Mouse (Mus musculus) liver, embryonic 14.5 days (tissue): ENCODE data around the gene Pdk2. TPM values are rescaled to one million over a fixed set of nuclear protein-coding genes. Genes with fewer than 3 reads are reported as not detected.

Experiments used
- ATAC-seq: fragments of 200-750 bp; cut with Nextera tagmentation; 2 replicates; pipeline ENCODE4 v1.8.0; 2017; ENCODE audit warnings: moderate number of reproducible peaks, mild to moderate bottlenecking, moderate library complexity; ENCODE audit not compliant: insufficient read depth
- DNase-seq, 3 experiments: peaks; one replicate each; pipeline ENCODE4 v3.0.0-alpha.2; 2012 to 2013; ENCODE audit warnings: low read depth in 3 of 3, low spot score in 3 of 3
- H3K27ac ChIP-seq: fragments of 300-500 bp; sonication (generic); 2 replicates; pipeline ENCODE4 v1.5.1; 2014; ENCODE audit warnings: moderate library complexity, mild to moderate bottlenecking, control low read depth, inconsistent platforms
- H3K27me3 ChIP-seq: fragments of 300-500 bp; sonication (generic); 2 replicates; pipeline ENCODE4 v1.6.1; 2014; ENCODE audit warnings: mild to moderate bottlenecking, low read length, moderate library complexity; ENCODE audit not compliant: control insufficient read depth, insufficient read depth
- H3K36me3 ChIP-seq: fragments of 300-500 bp; sonication (generic); replicated peaks from 2 replicates; pipeline ENCODE4 v1.6.1; 2014; ENCODE audit warnings: low read depth; ENCODE audit not compliant: control insufficient read depth, insufficient read depth
- H3K4me1 ChIP-seq, 2 experiments: fragments of 200-500 bp in 1 of 2; fragments of 300-500 bp in 1 of 2; sonication (generic) in 1 of 2; replicated peaks; 2 replicates each; pipeline ENCODE4 v1.6.1; 2012 to 2014; ENCODE audit warnings: antibody characterized with exemption in 1 of 2, inconsistent platforms in 1 of 2, low read length in 1 of 2; ENCODE audit not compliant: control insufficient read depth in 2 of 2, insufficient read depth in 2 of 2
- H3K4me2 ChIP-seq: fragments of 300-500 bp; sonication (generic); 2 replicates; pipeline ENCODE4 v1.6.1; 2014; ENCODE audit warnings: low read depth, mild to moderate bottlenecking, control low read depth, moderate library complexity
- H3K4me3 ChIP-seq, 2 experiments: fragments of 200-500 bp in 1 of 2; fragments of 300-500 bp in 1 of 2; sonication (generic) in 1 of 2; 2 replicates each; pipeline ENCODE4 v1.5.1; 2012 to 2014; ENCODE audit warnings: low read depth in 2 of 2, low read length in 2 of 2, mild to moderate bottlenecking in 2 of 2, control low read depth in 1 of 2, inconsistent platforms in 1 of 2, moderate library complexity in 1 of 2; ENCODE audit not compliant: insufficient read depth in 1 of 2
- H3K9ac ChIP-seq: fragments of 300-500 bp; sonication (generic); replicated peaks from 2 replicates; pipeline ENCODE4 v1.6.1; 2014; ENCODE audit warnings: mild to moderate bottlenecking, control low read depth, moderate library complexity
- H3K9me3 ChIP-seq: fragments of 300-500 bp; sonication (generic); 2 replicates; pipeline ENCODE4 v1.6.1; 2016; ENCODE audit warnings: low read length, mixed read lengths; ENCODE audit not compliant: control insufficient read depth
- CTCF ChIP-seq: IDR thresholded peaks from 2 replicates; pipeline ENCODE4 v1.5.1; 2016; ENCODE audit warnings: antibody characterized with exemption, low read depth, control low read depth
- EP300 ChIP-seq: IDR thresholded peaks from 2 replicates; pipeline ENCODE4 v1.6.1; 2016; ENCODE audit warnings: antibody characterized with exemption, low read depth
- WGBS: fragments of 180-500 bp; shearing (Covaris S2); extraction: QIAGEN DNeasy Blood & Tissue Kit; methylation state at CpG from one replicate; pipeline ENCODE4 v1.1.7; 2014; ENCODE audit not compliant: insufficient replicate concordance; 5-methylcytosine and 5-hydroxymethylcytosine counted together
- polyA plus RNA-seq, 2 experiments: library from polyadenylated mRNA; depleted of rRNA in 1 of 2; stranded (reverse) in 1 of 2; unstranded in 1 of 2; fragments of >200 nt; fragmentation: Nextera tagmentation in 1 of 2; extraction: Ambion mirVana in 1 of 2; gene quantifications; 2 replicates each; pipeline versions ENCODE4 v1.2.1 to v1.2.3; 2012 to 2014

The Pdk2 gene
- polyA plus RNA-seq, 2 experiments: 3.5 to 7.0 TPM

DNA sequence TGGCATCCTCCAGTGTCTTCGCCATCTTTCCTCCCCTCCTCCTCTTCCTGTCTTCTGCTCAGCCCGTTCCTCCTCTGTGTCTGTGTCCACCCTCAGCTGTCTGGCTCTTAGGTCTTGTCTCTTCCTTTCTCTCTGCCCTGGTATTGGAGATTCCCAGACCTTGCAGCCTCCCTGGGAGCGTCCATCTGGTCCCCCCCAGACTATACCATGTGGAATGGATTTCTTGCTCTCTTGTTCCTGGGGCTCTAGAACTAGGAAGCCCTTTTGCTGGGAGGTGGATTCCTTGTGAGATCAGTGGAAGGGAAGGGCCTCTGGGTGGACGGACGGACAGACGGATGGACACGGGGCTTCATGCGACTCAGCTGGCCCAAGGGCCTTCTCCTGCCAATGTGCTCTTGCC is 45.1 kb downstream of the Pdk2 start:
- ATAC-seq (no peak), DNase-seq (no peak)
- 77% methylated on average over 8 of the region's 8 CpGs for WGBS
- Histone ChIP-seq H3K27ac (peak overlapping the region; percentile 80), H3K27me3 (no peaks in the 10 kb centered on the region), H3K4me3 (peak overlapping the region in 1 of 2 experiments; percentile 96; a peak in 1 of 4 replicates), H3K9me3 (no peaks in the 10 kb centered on the region), H3K36me3 (peaks cover 21% of the 10 kb centered on the region), H3K4me1 (peaks cover 53 to 71% of the 10 kb centered on the region in 2 experiments), H3K9ac (peak overlapping the region; percentile 96), H3K4me2 (peak overlapping the region; percentile 82)
- TF ChIP-seq CTCF (no peak), EP300 (no peak)

DNA sequence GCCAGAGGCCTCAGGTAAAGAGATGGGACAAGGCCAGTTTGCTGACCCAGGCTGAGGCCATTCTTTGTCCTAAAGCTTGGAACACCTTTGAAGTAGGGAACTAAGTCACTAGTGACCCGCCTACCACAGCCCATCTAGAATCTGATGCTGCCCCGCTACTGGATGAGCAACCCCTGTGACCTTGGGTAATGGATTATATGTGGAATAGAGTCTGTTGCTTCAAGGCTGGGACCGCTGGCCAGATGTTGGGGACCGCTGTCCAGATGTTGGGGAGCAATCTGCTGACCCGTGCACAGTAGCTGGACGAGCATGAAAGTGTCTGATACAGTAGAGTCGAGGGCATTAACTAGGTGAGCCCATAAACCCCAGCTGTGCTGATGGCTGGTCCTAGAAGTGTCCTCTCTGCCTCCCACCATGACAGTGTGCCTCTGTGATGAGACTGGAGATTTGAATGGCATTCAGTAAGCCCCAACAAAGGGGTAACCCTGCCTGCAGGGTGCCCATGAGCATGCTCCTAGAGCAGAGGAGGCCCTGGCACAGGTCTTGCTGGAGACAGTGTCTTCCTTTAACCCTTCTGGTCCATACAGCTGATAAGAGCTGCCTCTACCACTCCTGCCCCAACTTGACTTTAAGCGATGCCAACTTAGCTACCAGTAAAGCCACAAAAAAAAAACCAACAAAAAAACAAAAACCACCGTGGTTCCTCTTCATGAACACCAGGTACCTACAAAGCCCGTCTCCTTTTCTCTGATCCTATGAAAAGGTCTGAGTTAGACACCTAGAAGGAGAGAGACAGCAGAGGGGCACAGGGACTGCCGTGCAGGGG is 46.0 kb downstream of the Pdk2 start:
- Histone ChIP-seq H3K4me1 (peaks cover 50 to 66% of the 10 kb centered on the region in 2 experiments), H3K27ac (peak overlapping the region; percentile 54), H3K36me3 (peaks cover 21% of the 10 kb centered on the region)

DNA sequence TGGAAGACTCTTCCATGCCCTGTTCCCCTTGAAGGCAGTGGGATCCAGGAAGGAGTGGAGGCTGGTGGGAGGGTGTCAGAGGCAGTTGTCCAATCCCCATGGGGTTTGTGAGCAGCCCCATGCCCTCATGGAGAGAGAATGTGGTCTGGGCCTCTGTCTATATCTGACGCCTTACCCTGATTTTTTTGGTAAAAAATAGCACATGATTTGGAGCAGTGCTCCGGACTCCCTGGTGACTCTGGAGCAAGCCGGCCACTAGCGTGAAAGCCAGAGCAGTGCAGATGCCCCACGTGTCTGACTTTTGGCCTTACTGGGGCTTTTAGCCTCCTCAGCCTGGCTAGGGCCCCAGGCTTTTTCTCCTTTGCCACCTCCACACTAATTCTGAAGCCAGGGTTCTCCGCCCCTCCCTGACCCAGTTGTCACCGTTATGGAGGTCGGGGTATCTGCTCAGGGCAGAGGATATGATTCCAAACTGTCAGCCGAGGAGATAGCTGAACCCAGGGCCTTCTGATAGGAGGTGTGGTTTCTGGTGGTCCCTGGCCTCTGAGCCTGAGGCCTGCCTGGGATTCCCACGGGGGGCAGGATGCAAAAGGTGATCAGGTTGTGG is 46.8 kb downstream of the Pdk2 start:
- peak overlapping the region; percentile 96 for H3K9ac ChIP-seq
- no peak for ATAC-seq
- DNase-seq: no peak

More for the DNA sequence above, 46.0 kb downstream of the Pdk2 start:
- peak overlapping the region; percentile 96 for H3K9ac ChIP-seq
- peak overlapping the region; percentile 63 to 96 for H3K4me3 ChIP-seq
- TF ChIP-seq EP300 (no peak), CTCF (no peak)
- WGBS: 47% methylated on average over 11 of the region's 11 CpGs
- peak overlapping the region; percentile 82 for H3K4me2 ChIP-seq
- H3K9me3 ChIP-seq: no peaks in the 10 kb centered on the region
- no peaks in the 10 kb centered on the region for H3K27me3 ChIP-seq
- no peak for DNase-seq
- no peak for ATAC-seq

DNA sequence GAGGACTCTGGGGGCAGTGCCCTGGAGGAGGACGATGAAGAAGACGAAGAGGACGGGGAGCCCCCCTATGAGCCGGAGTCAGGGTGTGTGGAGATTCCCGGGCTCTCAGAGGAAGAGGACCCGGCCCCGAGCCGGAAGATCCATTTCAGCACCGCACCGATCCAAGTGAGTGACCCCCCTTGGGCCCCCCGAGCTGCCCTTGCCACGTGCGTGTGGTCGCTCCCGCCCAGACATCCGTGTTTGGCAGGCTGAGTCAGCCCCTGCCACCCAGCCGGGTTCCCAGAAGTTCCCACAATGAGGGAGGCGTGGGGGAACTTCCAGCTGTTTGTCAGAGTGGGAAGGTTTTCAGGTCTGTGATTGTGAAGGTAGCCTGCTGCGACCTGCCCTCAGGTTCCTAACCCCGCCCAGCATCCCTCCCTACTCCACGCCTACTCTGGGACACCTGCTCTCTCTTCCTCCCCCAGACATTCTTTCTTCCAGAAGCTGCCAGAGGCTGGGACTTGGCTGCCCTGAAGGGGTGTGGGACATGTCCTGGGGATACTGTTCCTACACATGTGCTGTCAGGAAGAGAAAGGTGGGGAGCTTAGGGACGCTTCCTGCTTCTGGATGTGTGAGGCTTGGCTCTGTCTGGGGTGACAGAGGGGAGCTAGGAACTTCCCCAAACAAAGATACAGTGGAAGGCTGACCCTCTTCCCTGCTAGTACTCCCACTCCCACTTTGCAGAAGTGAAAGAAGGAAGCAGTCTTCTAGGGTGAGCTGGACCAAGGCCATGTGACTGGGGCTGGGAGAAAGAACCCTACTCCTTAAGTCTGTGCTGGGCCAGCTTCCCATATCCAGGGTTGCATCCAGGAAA is 48.2 kb downstream of the Pdk2 start:
- Histone ChIP-seq H3K4me2 (peak overlapping the region; percentile 82), H3K9me3 (no peaks in the 10 kb centered on the region), H3K9ac (peak overlapping the region; percentile 96), H3K27me3 (no peaks in the 10 kb centered on the region), H3K36me3 (peaks cover 13% of the 10 kb centered on the region), H3K4me1 (peaks cover 60 to 67% of the 10 kb centered on the region in 2 experiments), H3K27ac (peak overlapping the region; percentile 41; the same call in 1 of the 2 replicates), H3K4me3 (peak overlapping the region; percentile 63 to 96)
- no peak for TF ChIP-seq EP300
- no peak for TF ChIP-seq CTCF
- 2% methylated on average over 22 of the region's 22 CpGs for WGBS
- DNase-seq (no peak), ATAC-seq (no peak)

More for the DNA sequence above, 46.8 kb downstream of the Pdk2 start:
- Histone ChIP-seq H3K4me1 (peaks cover 55 to 66% of the 10 kb centered on the region in 2 experiments), H3K4me2 (peak overlapping the region; percentile 82), H3K27ac (peak overlapping the region; percentile 54), H3K4me3 (peak overlapping the region; percentile 63 to 96), H3K36me3 (peaks cover 19% of the 10 kb centered on the region), H3K9me3 (no peaks in the 10 kb centered on the region), H3K27me3 (no peaks in the 10 kb centered on the region)
- WGBS: 14% methylated on average over 10 of the region's 10 CpGs
- TF ChIP-seq CTCF (no peak), EP300 (0 out of 2 replicates have a peak, but pooled peaks have one; percentile 45)
